Mouse (Mus musculus) lung, postnatal 0 days (tissue): ENCODE measurements around the gene Rtn1. TPM values are rescaled to one million over a fixed set of nuclear protein-coding genes. Genes with fewer than 3 reads are reported as not detected.

ENCODE experiments used
- ATAC-seq: fragments of 200-750 bp; cut with Nextera tagmentation; 2 replicates; pipeline ENCODE4 v1.8.0; 2017; ENCODE audit warnings: moderate library complexity
- DNase-seq: peaks from one replicate; pipeline ENCODE4 v3.0.0-alpha.2; 2016; ENCODE audit warnings: low spot score
- H3K27ac ChIP-seq: fragments of 300-500 bp; sonication (generic); 2 replicates; pipeline ENCODE4 v1.5.1; 2014; ENCODE audit warnings: antibody characterized with exemption, mild to moderate bottlenecking, low read length, mixed read lengths
- H3K27me3 ChIP-seq: fragments of 300-500 bp; sonication (generic); replicated peaks from 2 replicates; pipeline ENCODE4 v1.6.1; 2014; ENCODE audit warnings: low read length, mixed read lengths; ENCODE audit not compliant: insufficient read depth
- H3K36me3 ChIP-seq: fragments of 300-500 bp; sonication (generic); 2 replicates; pipeline ENCODE4 v1.6.1; 2014; ENCODE audit warnings: low read length, mixed read lengths; ENCODE audit not compliant: insufficient read depth
- H3K4me1 ChIP-seq: fragments of 300-500 bp; sonication (generic); 2 replicates; pipeline ENCODE4 v1.6.1; 2014; ENCODE audit warnings: antibody characterized with exemption, low read depth, low read length, mixed read lengths; ENCODE audit not compliant: insufficient read depth
- H3K4me2 ChIP-seq: fragments of 300-500 bp; sonication (generic); replicated peaks from 2 replicates; pipeline ENCODE4 v1.6.1; 2014; ENCODE audit warnings: low read depth, mild to moderate bottlenecking, low read length, moderate library complexity, mixed read lengths
- H3K4me3 ChIP-seq: fragments of 300-500 bp; sonication (generic); 2 replicates; pipeline ENCODE4 v1.5.1; 2014; ENCODE audit warnings: low read depth, low read length
- H3K9ac ChIP-seq: fragments of 300-500 bp; sonication (generic); replicated peaks from 2 replicates; pipeline ENCODE4 v1.6.1; 2014; ENCODE audit warnings: low read depth, mild to moderate bottlenecking
- H3K9me3 ChIP-seq: fragments of 300-500 bp; sonication (generic); 2 replicates; pipeline ENCODE4 v1.6.1; 2016; ENCODE audit warnings: low read length, mixed read lengths
- CTCF ChIP-seq: IDR thresholded peaks from 2 replicates; pipeline ENCODE4 v1.5.1; 2016; ENCODE audit warnings: antibody characterized with exemption, mild to moderate bottlenecking
- EP300 ChIP-seq: IDR thresholded peaks from 2 replicates; pipeline ENCODE4 v1.6.1; 2016; ENCODE audit warnings: antibody characterized with exemption, mild to moderate bottlenecking, control low read depth
- WGBS: fragments of 180-500 bp; shearing (Covaris S2); extraction: QIAGEN DNeasy Blood & Tissue Kit; methylation state at CpG from one replicate; pipeline ENCODE4 v1.1.7; 2014; 5-methylcytosine and 5-hydroxymethylcytosine counted together
- polyA plus RNA-seq: library from polyadenylated mRNA; unstranded; fragments of >200 nt; fragmentation: Nextera tagmentation; extraction: Ambion mirVana; gene quantifications from 2 replicates; pipeline ENCODE4 v1.2.1, GENCODE M21; 2015

The Rtn1 gene
- polyA plus RNA-seq, 1 experiment from 2014 or later: 12.2 TPM

GRCm38 (mm10) chr12:72357667-72358420 lies 51.0 kb downstream of the Rtn1 start:
- DNase-seq: no peak
- 48% methylated on average over 11 of the region's 11 CpGs for WGBS

GRCm38 (mm10) chr12:72354241-72354640 lies 54.6 kb downstream of the Rtn1 start:
- ATAC-seq (no peak), DNase-seq (no peak)
- H3K9ac ChIP-seq: no peak overlapping the region
- H3K4me1 ChIP-seq: no peaks in the 10 kb centered on the region
- WGBS: 89% methylated on average over 1 of the region's 1 CpGs
- no peaks in the 10 kb centered on the region for H3K36me3 ChIP-seq
- TF ChIP-seq EP300 (no peak), CTCF (no peak)
- H3K9me3 ChIP-seq: no peaks in the 10 kb centered on the region
- H3K4me3 ChIP-seq: no peak overlapping the region
- H3K27me3 ChIP-seq: no peaks in the 10 kb centered on the region
- no peak overlapping the region for H3K27ac ChIP-seq
- H3K4me2 ChIP-seq: no peak overlapping the region

More at GRCm38 (mm10) chr12:72357667-72358420, 51.0 kb downstream of the Rtn1 start:
- Histone ChIP-seq H3K36me3 (no peaks in the 10 kb centered on the region), H3K27ac (no peak overlapping the region), H3K4me1 (no peaks in the 10 kb centered on the region), H3K4me3 (no peak overlapping the region), H3K9me3 (no peaks in the 10 kb centered on the region), H3K9ac (no peak overlapping the region), H3K27me3 (no peaks in the 10 kb centered on the region), H3K4me2 (no peak overlapping the region)
- ATAC-seq: no peak
- TF ChIP-seq EP300 (no peak), CTCF (no peak)

- H3K27ac ChIP-seq: no peak overlapping the region
- WGBS: 97% methylated on average over 1 of the region's 1 CpGs
- H3K36me3 ChIP-seq: no peaks in the 10 kb centered on the region
- H3K9ac ChIP-seq: no peak overlapping the region
- ATAC-seq (no peak), DNase-seq (no peak)
- no peaks in the 10 kb centered on the region for H3K9me3 ChIP-seq
- H3K27me3 ChIP-seq: no peaks in the 10 kb centered on the region
- H3K4me2 ChIP-seq: no peak overlapping the region
- TF ChIP-seq EP300: no peak
- TF ChIP-seq CTCF: no peak
- H3K4me1 ChIP-seq: no peaks in the 10 kb centered on the region
- H3K4me3 ChIP-seq: no peak overlapping the region
Observed at GRCm38 (mm10) chr12:72353506-72353905, 55.3 kb downstream of the Rtn1 start.

GRCm38 (mm10) chr12:72348508-72348907 lies 60.3 kb downstream of the Rtn1 start:
- TF ChIP-seq EP300: no peak
- TF ChIP-seq CTCF: no peak
- H3K27ac ChIP-seq: no peak overlapping the region
- ATAC-seq (no peak), DNase-seq (no peak)
- no peaks in the 10 kb centered on the region for H3K27me3 ChIP-seq
- H3K4me1 ChIP-seq: no peaks in the 10 kb centered on the region
- 70% methylated on average over 8 of the region's 8 CpGs for WGBS
- no peaks in the 10 kb centered on the region for H3K36me3 ChIP-seq
- no peak overlapping the region for H3K9ac ChIP-seq
- H3K9me3 ChIP-seq: no peaks in the 10 kb centered on the region
- H3K4me2 ChIP-seq: no peak overlapping the region
- H3K4me3 ChIP-seq: no peak overlapping the region

- no peak overlapping the region for H3K4me2 ChIP-seq
- DNase-seq: no peak
- no peak overlapping the region for H3K4me3 ChIP-seq
- TF ChIP-seq EP300 (no peak), CTCF (no peak)
- ATAC-seq: no peak
- no peak overlapping the region for H3K9ac ChIP-seq
- H3K36me3 ChIP-seq: no peaks in the 10 kb centered on the region
- 72% methylated on average over 1 of the region's 1 CpGs for WGBS
- no peaks in the 10 kb centered on the region for H3K9me3 ChIP-seq
- H3K4me1 ChIP-seq: no peaks in the 10 kb centered on the region
- H3K27me3 ChIP-seq: no peaks in the 10 kb centered on the region
- no peak overlapping the region for H3K27ac ChIP-seq
Observed at GRCm38 (mm10) chr12:72347184-72347583, 61.7 kb downstream of the Rtn1 start.

- no peaks in the 10 kb centered on the region for H3K27me3 ChIP-seq
- no peak for ATAC-seq
- no peaks in the 10 kb centered on the region for H3K4me1 ChIP-seq
- no peaks in the 10 kb centered on the region for H3K36me3 ChIP-seq
- H3K27ac ChIP-seq: no peak overlapping the region
- WGBS: 18% methylated on average over 2 of the region's 2 CpGs
- no peak for DNase-seq
- H3K9me3 ChIP-seq: no peaks in the 10 kb centered on the region
- no peak overlapping the region for H3K4me2 ChIP-seq
- no peak overlapping the region for H3K4me3 ChIP-seq
- H3K9ac ChIP-seq: no peak overlapping the region
- TF ChIP-seq CTCF: no peak
Observed at GRCm38 (mm10) chr12:72343639-72344038, 65.2 kb downstream of the Rtn1 start.

- DNase-seq (no peak), ATAC-seq (no peak)
- Histone ChIP-seq H3K27ac (no peak overlapping the region), H3K9ac (no peak overlapping the region), H3K4me3 (no peak overlapping the region), H3K9me3 (no peaks in the 10 kb centered on the region), H3K36me3 (no peaks in the 10 kb centered on the region), H3K4me1 (no peaks in the 10 kb centered on the region), H3K4me2 (no peak overlapping the region), H3K27me3 (no peaks in the 10 kb centered on the region)
- 78% methylated on average over 13 of the region's 13 CpGs for WGBS
- no peak for TF ChIP-seq EP300
- TF ChIP-seq CTCF: no peak
Observed at GRCm38 (mm10) chr12:72336009-72336408, 72.8 kb downstream of the Rtn1 start.
